Mouse (Mus musculus) lung, postnatal 0 days (tissue): ENCODE measurements around the gene Grb10.

Experiments
- CTCF ChIP-seq: IDR thresholded peaks from 2 replicates; pipeline ENCODE4 v1.5.1; 2016; ENCODE audit warnings: antibody characterized with exemption, mild to moderate bottlenecking
- EP300 ChIP-seq: IDR thresholded peaks from 2 replicates; pipeline ENCODE4 v1.6.1; 2016; ENCODE audit warnings: antibody characterized with exemption, mild to moderate bottlenecking, control low read depth

DNA sequence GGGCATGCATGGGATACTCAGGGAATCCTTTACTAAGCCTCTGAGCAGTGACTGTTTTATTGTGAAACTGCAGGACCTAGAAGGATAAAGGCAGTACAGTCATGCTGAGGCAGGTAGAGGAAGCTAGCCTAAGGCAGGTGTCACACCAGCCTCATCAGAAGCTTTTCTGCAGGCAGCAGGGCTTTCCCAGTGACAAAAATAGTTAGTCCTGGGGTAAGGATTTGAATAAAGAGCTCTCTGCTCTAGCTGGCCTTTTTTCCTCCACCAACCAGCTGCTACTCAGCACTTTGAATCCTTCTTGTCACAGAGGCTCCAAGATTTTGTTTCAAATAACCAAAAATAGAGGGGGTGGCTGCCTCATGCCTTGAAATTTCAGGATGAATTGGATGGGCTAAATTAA lies 82.7 kb downstream of the Grb10 start:
- TF ChIP-seq EP300 (no peak), CTCF (no peak)
